Mouse (Mus musculus): ENCODE data around the gene Cacna1c. TPM values are rescaled to one million over a fixed set of nuclear protein-coding genes. Genes with fewer than 3 reads are reported as not detected.
A peak's percentile ranks its signal among the peaks of the same experiment; 100 is the strongest.

Cacna1c gene
- total and polyA plus RNA-seq, 2 experiments from 2014 or later: 5.1 to 39.4 TPM

DNA sequence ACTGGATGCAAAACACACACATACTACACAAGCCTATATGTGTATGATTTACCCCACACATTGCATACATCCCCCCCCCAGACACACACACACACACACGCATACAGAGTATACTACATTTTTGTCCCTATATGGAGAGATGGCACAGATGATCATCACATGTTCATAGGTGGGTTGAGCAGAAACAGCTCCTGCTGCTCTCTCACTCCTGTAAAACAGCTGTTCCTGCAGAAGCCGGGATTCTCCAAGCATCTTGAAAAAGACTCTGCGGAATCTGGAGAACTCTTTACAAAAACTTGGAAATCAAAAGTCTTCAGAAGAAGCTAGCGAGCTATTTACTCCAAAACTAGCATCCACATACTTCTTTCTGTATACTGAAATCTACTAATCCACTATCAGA lies 63.4 kb downstream of the Cacna1c start:
- DNase-seq (ENCODE audit: low spot score) (no peak), ATAC-seq (no peak)
- H3K27ac ChIP-seq: no peak overlapping the region
- H3K36me3 ChIP-seq (ENCODE audit: insufficient read depth, low read length): no peaks in the 10 kb centered on the region
- H3K4me1 ChIP-seq (ENCODE audit: insufficient read depth, low read length): no peaks in the 10 kb centered on the region; the same call in 1 of the 2 replicates
- H3K9ac ChIP-seq (replicated peaks; ENCODE audit: low read length): no peak overlapping the region
- H3K4me2 ChIP-seq (ENCODE audit: low read depth, low read length): no peak overlapping the region
- H3K27me3 ChIP-seq (ENCODE audit: insufficient read depth, low read length): no peaks in the 10 kb centered on the region
- H3K4me3 ChIP-seq (ENCODE audit: low read length): no peak overlapping the region
- WGBS: 90% methylated on average over 4 of the region's 4 CpGs
- H3K9me3 ChIP-seq (ENCODE audit: low read length): no peaks in the 10 kb centered on the region
- TF ChIP-seq CTCF (IDR thresholded peaks at IDR 0.05; ENCODE audit: low read depth): no peak

DNA sequence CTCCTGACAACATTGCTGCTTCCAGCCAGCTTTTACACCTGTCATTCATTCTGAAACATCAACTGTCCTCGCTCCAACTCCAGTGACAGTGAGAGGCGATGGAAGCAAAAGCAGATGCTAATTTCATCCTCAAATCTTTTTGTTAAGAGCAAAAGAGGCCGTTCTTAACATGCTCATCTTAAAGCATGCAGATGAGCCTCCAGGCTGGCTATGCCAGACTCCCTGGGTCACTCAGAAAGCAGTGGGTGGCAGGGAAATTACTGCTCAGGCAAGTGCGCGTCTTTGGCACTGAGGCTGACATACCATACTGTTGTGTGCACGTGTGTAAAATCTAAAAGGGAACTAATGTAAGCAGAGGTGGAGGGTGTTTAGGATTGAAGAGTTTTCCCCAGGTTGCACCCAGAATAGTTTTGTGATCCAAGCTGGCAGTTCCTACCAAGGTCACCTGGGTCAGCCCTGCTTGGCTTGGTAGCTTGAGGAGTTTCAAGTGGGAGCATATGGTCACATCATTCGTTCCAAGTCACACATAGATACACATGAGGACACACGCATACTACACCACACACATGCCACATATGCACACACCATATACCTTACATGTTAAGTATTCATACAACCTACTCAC lies 64.0 kb downstream of the Cacna1c start:
- ATAC-seq: no peak
- H3K9me3 ChIP-seq (ENCODE audit: low read length): no peaks in the 10 kb centered on the region
- WGBS: 55% methylated on average over 8 of the region's 8 CpGs
- no peak for TF ChIP-seq CTCF (IDR thresholded peaks at IDR 0.05; ENCODE audit: low read depth)
- H3K27me3 ChIP-seq (ENCODE audit: insufficient read depth, low read length): no peaks in the 10 kb centered on the region
- no peak overlapping the region for H3K27ac ChIP-seq
- H3K4me3 ChIP-seq (ENCODE audit: low read length): no peak overlapping the region
- H3K36me3 ChIP-seq (ENCODE audit: insufficient read depth, low read length): no peaks in the 10 kb centered on the region
- no peak for DNase-seq (ENCODE audit: low spot score)
- H3K4me1 ChIP-seq (ENCODE audit: insufficient read depth, low read length): no peaks in the 10 kb centered on the region; the same call in 1 of the 2 replicates
- H3K9ac ChIP-seq (replicated peaks; ENCODE audit: low read length): no peak overlapping the region
- no peak overlapping the region for H3K4me2 ChIP-seq (ENCODE audit: low read depth, low read length)

DNA sequence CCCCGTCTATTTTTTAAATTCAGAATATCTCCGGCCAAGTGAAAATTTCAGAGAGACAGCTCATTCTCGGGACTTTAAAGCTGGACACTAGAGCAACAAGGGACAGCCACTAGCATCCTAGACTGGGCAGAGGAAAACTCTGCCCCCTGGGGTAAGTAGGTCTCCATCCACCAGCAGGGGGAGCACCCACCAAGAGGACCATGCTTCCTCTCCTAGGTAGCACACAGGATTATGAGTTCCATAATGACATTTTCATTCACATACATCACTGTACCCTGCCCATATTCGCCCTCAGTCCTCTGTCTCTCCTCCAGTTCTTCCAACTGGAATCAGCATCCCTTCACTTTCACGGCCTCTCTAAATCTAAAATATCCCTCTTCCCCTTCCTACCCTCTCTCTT lies 66.6 kb downstream of the Cacna1c start:
- Histone ChIP-seq H3K27ac (no peak overlapping the region), H3K4me3 (ENCODE audit: low read length) (no peak overlapping the region), H3K36me3 (ENCODE audit: insufficient read depth, low read length) (no peaks in the 10 kb centered on the region), H3K9me3 (ENCODE audit: low read length) (no peaks in the 10 kb centered on the region), H3K9ac (replicated peaks; ENCODE audit: low read length) (no peak overlapping the region), H3K27me3 (ENCODE audit: insufficient read depth, low read length) (no peaks in the 10 kb centered on the region), H3K4me1 (ENCODE audit: insufficient read depth, low read length) (no peaks in the 10 kb centered on the region; the same call in 1 of the 2 replicates), H3K4me2 (ENCODE audit: low read depth, low read length) (no peak overlapping the region)
- DNase-seq (ENCODE audit: low spot score) (peak; percentile 40), ATAC-seq (no peak)
- TF ChIP-seq CTCF (IDR thresholded peaks at IDR 0.05; ENCODE audit: low read depth): peak; percentile 67
- 81% methylated on average over 5 of the region's 5 CpGs for WGBS

DNA sequence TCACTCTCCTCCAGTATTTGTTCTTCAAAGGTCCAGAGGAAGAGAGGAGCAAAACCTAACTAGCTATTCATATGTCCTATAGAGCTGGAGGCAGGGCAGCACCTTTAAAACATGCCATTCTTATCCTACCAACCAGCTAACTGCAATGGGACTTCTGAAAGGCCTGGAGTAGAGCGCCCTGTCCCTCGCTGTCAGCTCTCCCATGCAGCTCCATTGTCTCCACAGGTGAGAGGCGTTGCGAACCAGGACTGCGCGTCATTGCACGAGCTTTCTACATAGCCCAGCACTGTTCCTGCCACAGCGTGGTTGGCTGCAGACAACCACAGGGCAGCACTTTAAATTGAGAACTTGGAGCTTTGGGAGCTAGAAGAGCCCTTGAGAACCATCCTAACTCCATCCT lies 67.7 kb downstream of the Cacna1c start:
- no peak for ATAC-seq
- no peak overlapping the region for H3K9ac ChIP-seq (replicated peaks; ENCODE audit: low read length)
- H3K27ac ChIP-seq: no peak overlapping the region
- no peak overlapping the region for H3K4me2 ChIP-seq (ENCODE audit: low read depth, low read length)
- no peaks in the 10 kb centered on the region for H3K9me3 ChIP-seq (ENCODE audit: low read length)
- TF ChIP-seq CTCF (IDR thresholded peaks at IDR 0.05; ENCODE audit: low read depth): no peak
- no peaks in the 10 kb centered on the region; the same call in 1 of the 2 replicates for H3K4me1 ChIP-seq (ENCODE audit: insufficient read depth, low read length)
- DNase-seq (ENCODE audit: low spot score): no peak
- no peak overlapping the region for H3K4me3 ChIP-seq (ENCODE audit: low read length)
- no peaks in the 10 kb centered on the region for H3K36me3 ChIP-seq (ENCODE audit: insufficient read depth, low read length)
- WGBS: 72% methylated on average over 8 of the region's 8 CpGs
- H3K27me3 ChIP-seq (ENCODE audit: insufficient read depth, low read length): no peaks in the 10 kb centered on the region

DNA sequence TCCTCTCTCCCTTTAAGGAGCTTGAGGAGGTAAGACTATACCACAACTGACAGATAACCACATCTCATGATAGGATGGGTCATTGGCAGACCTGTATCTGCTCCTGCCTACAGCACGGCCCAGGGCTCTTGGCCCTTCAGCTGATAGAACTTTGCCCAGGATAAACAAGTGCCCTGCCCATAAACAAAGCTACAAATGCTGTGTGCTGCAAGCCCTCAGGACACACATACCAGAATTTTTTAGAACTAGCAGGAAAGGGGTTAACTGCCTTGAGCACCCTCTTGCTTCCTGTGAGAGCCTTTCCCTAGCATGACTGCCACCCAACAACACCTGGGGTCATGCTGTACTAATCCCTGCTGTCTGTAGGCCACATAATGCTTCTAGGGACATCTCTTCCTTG lies 68.1 kb downstream of the Cacna1c start:
- H3K4me2 ChIP-seq (ENCODE audit: low read depth, low read length): no peak overlapping the region
- WGBS: 89% methylated on average over 1 of the region's 1 CpGs
- H3K4me1 ChIP-seq (ENCODE audit: insufficient read depth, low read length): no peaks in the 10 kb centered on the region; the same call in 1 of the 2 replicates
- H3K27me3 ChIP-seq (ENCODE audit: insufficient read depth, low read length): no peaks in the 10 kb centered on the region
- no peak overlapping the region for H3K27ac ChIP-seq
- H3K9me3 ChIP-seq (ENCODE audit: low read length): no peaks in the 10 kb centered on the region
- ATAC-seq (no peak), DNase-seq (ENCODE audit: low spot score) (no peak)
- TF ChIP-seq CTCF (IDR thresholded peaks at IDR 0.05; ENCODE audit: low read depth): no peak
- no peak overlapping the region for H3K4me3 ChIP-seq (ENCODE audit: low read length)
- H3K36me3 ChIP-seq (ENCODE audit: insufficient read depth, low read length): no peaks in the 10 kb centered on the region
- H3K9ac ChIP-seq (replicated peaks; ENCODE audit: low read length): no peak overlapping the region

DNA sequence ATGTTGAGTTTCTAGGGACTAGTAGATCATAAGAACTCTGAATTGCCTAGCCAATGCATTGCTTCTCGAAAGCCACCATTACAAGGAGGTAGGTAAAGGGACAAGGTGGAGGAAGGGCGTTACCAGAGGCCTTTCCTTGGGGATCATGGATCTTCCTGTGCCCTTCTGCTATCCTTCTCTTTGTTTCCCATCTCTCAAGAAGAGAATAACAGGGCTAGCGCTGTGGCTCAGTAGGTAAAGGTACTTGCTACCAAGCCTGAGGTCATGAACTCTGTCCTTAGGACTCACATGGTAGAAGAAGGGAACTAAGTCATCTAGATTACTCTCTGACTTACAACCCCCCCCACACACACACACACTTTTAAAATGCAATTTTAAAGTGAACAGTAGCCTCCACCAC lies 69.2 kb downstream of the Cacna1c start:
- Histone ChIP-seq H3K4me3 (ENCODE audit: low read length) (no peak overlapping the region), H3K4me1 (ENCODE audit: insufficient read depth, low read length) (no peaks in the 10 kb centered on the region; the same call in 1 of the 2 replicates), H3K27ac (no peak overlapping the region), H3K4me2 (ENCODE audit: low read depth, low read length) (no peak overlapping the region), H3K27me3 (ENCODE audit: insufficient read depth, low read length) (no peaks in the 10 kb centered on the region), H3K9ac (replicated peaks; ENCODE audit: low read length) (no peak overlapping the region), H3K9me3 (ENCODE audit: low read length) (no peaks in the 10 kb centered on the region), H3K36me3 (ENCODE audit: insufficient read depth, low read length) (no peaks in the 10 kb centered on the region)
- ATAC-seq (no peak), DNase-seq (ENCODE audit: low spot score) (no peak)
- TF ChIP-seq CTCF (IDR thresholded peaks at IDR 0.05; ENCODE audit: low read depth): no peak
- 86% methylated on average over 3 of the region's 3 CpGs for WGBS

DNA sequence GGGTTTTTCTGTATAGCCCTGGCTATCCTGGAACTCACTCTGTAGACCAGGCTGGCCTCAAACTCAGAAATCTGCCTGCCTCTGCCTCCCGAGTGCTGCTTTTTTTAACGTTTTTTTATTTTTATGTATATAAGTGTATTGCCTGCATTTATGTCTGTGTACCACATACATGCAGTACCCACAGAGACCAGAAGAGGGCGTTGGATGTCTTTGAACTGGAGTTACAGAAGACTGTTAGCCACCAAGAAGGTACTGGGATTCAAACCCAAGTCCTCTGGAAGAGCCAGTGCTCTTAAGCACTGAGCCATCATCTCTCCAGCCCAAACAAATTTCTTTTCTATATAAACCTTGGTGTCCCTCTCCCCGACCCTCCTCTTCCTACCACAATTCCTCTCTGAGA lies 77.8 kb downstream of the Cacna1c start:
- no peak overlapping the region for H3K9ac ChIP-seq (replicated peaks; ENCODE audit: low read length)
- ATAC-seq (no peak), DNase-seq (ENCODE audit: low spot score) (no peak)
- no peaks in the 10 kb centered on the region for H3K9me3 ChIP-seq (ENCODE audit: low read length)
- WGBS: 64% methylated on average over 4 of the region's 4 CpGs
- 0 out of 2 replicates have a peak, but pooled peaks have one; percentile 18 for TF ChIP-seq CTCF (IDR thresholded peaks at IDR 0.05; ENCODE audit: low read depth)
- no peaks in the 10 kb centered on the region for H3K27me3 ChIP-seq (ENCODE audit: insufficient read depth, low read length)
- no peak overlapping the region for H3K4me3 ChIP-seq (ENCODE audit: low read length)
- H3K27ac ChIP-seq: no peak overlapping the region
- no peaks in the 10 kb centered on the region for H3K4me1 ChIP-seq (ENCODE audit: insufficient read depth, low read length)
- no peak overlapping the region for H3K4me2 ChIP-seq (ENCODE audit: low read depth, low read length)
- no peaks in the 10 kb centered on the region for H3K36me3 ChIP-seq (ENCODE audit: insufficient read depth, low read length)

Data from hindbrain, postnatal 0 days (tissue).